Mouse (Mus musculus): Measurements from ENCODE around the gene Hdac11. TPM values are rescaled to one million over a fixed set of nuclear protein-coding genes. Genes with fewer than 3 reads are reported as not detected.

The Hdac11 gene
- polyA plus RNA-seq (2017; shearing (Covaris generic)): 0.98 TPM

GRCm38 (mm10) chr6:91156554-91157236 is at the start of gene Hdac11:
Gene Hdac11, plus strand, starts transcription at chr6:91156665.

GRCm38 (mm10) chr6:91116244-91117145 is 40.0 kb upstream of the Hdac11 start, which contains the start of gene Nup210:
Gene Nup210, minus strand, starts transcription at chr6:91116829.

GRCm38 (mm10) chr6:91212155-91212554 is 55.7 kb downstream of the Hdac11 start, which contains the start of gene Fbln2:
Gene Fbln2, plus strand, starts transcription at chr6:91212455.

Other genes starting within 250 kb of the Hdac11 start
- gene Iqsec1, start 168.0 kb upstream of the Hdac11 start, polyA plus RNA-seq (2017; shearing (Covaris generic)): 8.6 TPM
- 274 TPM for gene Nup210, start 39.8 kb upstream of the Hdac11 start, polyA plus RNA-seq (2017; shearing (Covaris generic))
- gene Fbln2, start 55.8 kb downstream of the Hdac11 start, polyA plus RNA-seq (2017; shearing (Covaris generic)): 0.85 TPM